Mouse (Mus musculus) cerebellum, adult 2 months (tissue): Measurements from ENCODE around the gene Stox1.

Experiments
- CTCF ChIP-seq: fragments of 200-500 bp; IDR thresholded peaks from 2 replicates; pipeline ENCODE4 v1.5.1; 2011; ENCODE audit warnings: low read depth, mild to moderate bottlenecking, control low read depth, low read length, moderate library complexity, borderline replicate concordance; ENCODE audit not compliant: insufficient read depth
- POLR2A ChIP-seq: fragments of 200-500 bp; IDR thresholded peaks from 2 replicates; pipeline ENCODE4 v1.6.1; 2011; ENCODE audit warnings: low read length, control low read depth, borderline replicate concordance; ENCODE audit not compliant: insufficient read depth

DNA sequence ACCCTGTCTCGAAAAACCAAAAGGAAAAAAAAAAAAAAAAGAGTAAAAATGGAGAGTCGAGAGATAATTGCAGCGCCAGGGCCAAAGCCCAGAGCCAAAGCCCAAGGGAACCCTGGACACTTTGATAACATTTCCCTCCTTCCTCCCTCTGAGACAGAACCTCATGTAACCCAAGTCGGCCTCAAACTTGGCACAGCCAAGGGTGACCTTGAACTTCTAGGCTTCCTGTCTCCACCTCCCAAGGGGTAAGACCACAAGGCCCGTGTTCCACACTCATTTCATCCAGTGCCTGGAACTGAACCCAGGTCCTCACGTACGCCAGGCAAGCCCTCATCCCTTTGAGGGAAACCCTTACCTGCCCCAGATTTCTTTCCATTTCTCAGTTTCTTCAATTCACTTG lies 69.2 kb downstream of the Stox1 start:
- TF ChIP-seq POLR2A: no peak
- TF ChIP-seq CTCF: no peak
